Mouse (Mus musculus) naive thymus-derived CD4-positive, alpha-beta T cell, adult 5 months (primary cell): ENCODE data around the gene Cd8b1. TPM values are rescaled to one million over a fixed set of nuclear protein-coding genes. Genes with fewer than 3 reads are reported as not detected.

Experiments used
- polyA plus RNA-seq: library from polyadenylated mRNA; unstranded; fragments of 100-300 nt; shearing (Covaris generic); gene quantifications from one replicate; pipeline ENCODE4 v1.2.1, GENCODE M21; 2017

Gene Cd8b1
- polyA plus RNA-seq = 21.1 TPM

GRCm38 (mm10) chr6:71322491-71322921 is at the start of gene Cd8b1:
TSS of gene Cd8b1 (plus strand) at chr6:71322788.

GRCm38 (mm10) chr6:71321826-71322283 is 733 bp upstream of the Cd8b1 start, which contains the start of gene Smyd1:
TSS of gene Smyd1 (minus strand) at chr6:71322233.

GRCm38 (mm10) chr6:71373249-71373775 is 50.7 kb downstream of the Cd8b1 start, which contains the start of gene Cd8a:
TSS of gene Cd8a (plus strand) at chr6:71373427.

Other genes starting within 250 kb of the Cd8b1 start
- 1.8 TPM for gene Thnsl2, start 178.3 kb upstream of the Cd8b1 start, polyA plus RNA-seq
- gene Fabp1, start 123.0 kb upstream of the Cd8b1 start, polyA plus RNA-seq = not detected
- 44.2 TPM for gene Krcc1, start 51.1 kb upstream of the Cd8b1 start, polyA plus RNA-seq
- not detected for gene Smyd1, start 555 bp upstream of the Cd8b1 start, polyA plus RNA-seq
- 0.11 TPM for gene Cd8a, start 50.6 kb downstream of the Cd8b1 start, polyA plus RNA-seq
- 53.3 TPM for gene Rmnd5a, start 117.8 kb downstream of the Cd8b1 start, polyA plus RNA-seq
- 106 TPM for gene Rnf103, start 171.1 kb downstream of the Cd8b1 start, polyA plus RNA-seq
- 70.6 TPM for gene Chmp3, start 221.0 kb downstream of the Cd8b1 start, polyA plus RNA-seq